Mouse (Mus musculus) liver, embryonic 15.5 days (tissue): ENCODE measurements at regions not wholly inside any gene's neighbourhood (a gene's known extent, or its start where the extent isn't known, plus 50 kb on each side); places are given as distances from the start of the nearest gene placed in this dataset.

Source experiments
- ATAC-seq: fragments of 200-750 bp; cut with Nextera tagmentation; 2 replicates; pipeline ENCODE4 v1.8.0; 2017; ENCODE audit warnings: moderate number of reproducible peaks, mild to moderate bottlenecking, moderate library complexity; ENCODE audit not compliant: insufficient read depth
- H3K27ac ChIP-seq: fragments of 300-500 bp; sonication (generic); replicated peaks from 2 replicates; pipeline ENCODE4 v1.5.1; 2015; ENCODE audit warnings: mild to moderate bottlenecking, inconsistent platforms
- H3K27me3 ChIP-seq: fragments of 300-500 bp; sonication (generic); 2 replicates; pipeline ENCODE4 v1.6.1; 2015; ENCODE audit warnings: mild to moderate bottlenecking, inconsistent platforms
- H3K36me3 ChIP-seq: fragments of 300-500 bp; sonication (generic); replicated peaks from 2 replicates; pipeline ENCODE4 v1.6.1; 2015; ENCODE audit warnings: moderate library complexity, mild to moderate bottlenecking, inconsistent platforms
- H3K4me1 ChIP-seq: fragments of 300-500 bp; sonication (generic); replicated peaks from 2 replicates; pipeline ENCODE4 v1.6.1; 2015; ENCODE audit warnings: inconsistent platforms
- H3K4me2 ChIP-seq: fragments of 300-500 bp; sonication (generic); 2 replicates; pipeline ENCODE4 v1.6.1; 2015; ENCODE audit warnings: moderate library complexity, mild to moderate bottlenecking, inconsistent platforms
- H3K4me3 ChIP-seq: fragments of 300-500 bp; sonication (generic); replicated peaks from 2 replicates; pipeline ENCODE4 v1.5.1; 2015; ENCODE audit warnings: mild to moderate bottlenecking, inconsistent platforms
- H3K9ac ChIP-seq: fragments of 300-500 bp; sonication (generic); 2 replicates; pipeline ENCODE4 v1.6.1; 2015; ENCODE audit warnings: moderate library complexity, mild to moderate bottlenecking, inconsistent platforms
- H3K9me3 ChIP-seq: fragments of 300-500 bp; sonication (generic); replicated peaks from 2 replicates; pipeline ENCODE4 v1.6.1; 2016; ENCODE audit warnings: inconsistent platforms
- WGBS: fragments of 180-500 bp; shearing (Covaris S2); methylation state at CpG from one replicate; pipeline ENCODE4 v1.1.7; 2015; ENCODE audit warnings: mixed read lengths; ENCODE audit not compliant: insufficient replicate concordance; 5-methylcytosine and 5-hydroxymethylcytosine counted together

GRCm38 (mm10) chr5:54258087-54258733 lies 259.9 kb downstream of the Stim2 start:
- Histone ChIP-seq H3K4me1 (no peaks in the 10 kb centered on the region), H3K4me2 (no peak overlapping the region), H3K4me3 (no peak overlapping the region), H3K36me3 (no peaks in the 10 kb centered on the region), H3K9me3 (no peaks in the 10 kb centered on the region), H3K27ac (no peak overlapping the region), H3K27me3 (no peaks in the 10 kb centered on the region), H3K9ac (no peak overlapping the region)
- no peak for ATAC-seq
- 7% methylated on average over 1 of the region's 1 CpGs for WGBS

GRCm38 (mm10) chr5:54264867-54265434 lies 266.7 kb downstream of the Stim2 start:
- Histone ChIP-seq H3K9me3 (no peaks in the 10 kb centered on the region), H3K9ac (no peak overlapping the region), H3K4me1 (no peaks in the 10 kb centered on the region), H3K4me2 (no peak overlapping the region), H3K4me3 (no peak overlapping the region), H3K36me3 (no peaks in the 10 kb centered on the region), H3K27me3 (no peaks in the 10 kb centered on the region), H3K27ac (no peak overlapping the region)
- WGBS: 57% methylated on average over 9 of the region's 9 CpGs
- ATAC-seq: no peak

GRCm38 (mm10) chr5:54267905-54268590 lies 269.7 kb downstream of the Stim2 start:
- H3K36me3 ChIP-seq: no peaks in the 10 kb centered on the region
- ATAC-seq: no peak
- H3K4me2 ChIP-seq: no peak overlapping the region
- no peak overlapping the region for H3K9ac ChIP-seq
- H3K4me3 ChIP-seq: no peak overlapping the region
- H3K27me3 ChIP-seq: no peaks in the 10 kb centered on the region
- no peak overlapping the region for H3K27ac ChIP-seq
- 60% methylated on average over 10 of the region's 10 CpGs for WGBS
- no peaks in the 10 kb centered on the region for H3K9me3 ChIP-seq
- no peaks in the 10 kb centered on the region for H3K4me1 ChIP-seq

GRCm38 (mm10) chr5:54279357-54279756 lies 281.1 kb downstream of the Stim2 start:
- Histone ChIP-seq H3K4me3 (no peak overlapping the region), H3K9me3 (no peaks in the 10 kb centered on the region), H3K27ac (no peak overlapping the region), H3K9ac (no peak overlapping the region), H3K36me3 (no peaks in the 10 kb centered on the region), H3K4me1 (no peaks in the 10 kb centered on the region), H3K4me2 (no peak overlapping the region), H3K27me3 (no peaks in the 10 kb centered on the region)
- no peak for ATAC-seq
- 63% methylated on average over 8 of the region's 8 CpGs for WGBS

- Histone ChIP-seq H3K9ac (no peak overlapping the region), H3K9me3 (no peaks in the 10 kb centered on the region), H3K36me3 (no peaks in the 10 kb centered on the region), H3K27ac (no peak overlapping the region), H3K4me3 (no peak overlapping the region), H3K4me1 (no peaks in the 10 kb centered on the region), H3K27me3 (no peaks in the 10 kb centered on the region), H3K4me2 (no peak overlapping the region)
- no peak for ATAC-seq
- WGBS: 36% methylated on average over 4 of the region's 4 CpGs
Observed at GRCm38 (mm10) chr5:54280670-54281069, 282.4 kb downstream of the Stim2 start.

- ATAC-seq: no peak
- Histone ChIP-seq H3K9ac (no peak overlapping the region), H3K4me1 (no peaks in the 10 kb centered on the region), H3K27ac (no peak overlapping the region), H3K27me3 (no peaks in the 10 kb centered on the region), H3K36me3 (no peaks in the 10 kb centered on the region), H3K9me3 (no peaks in the 10 kb centered on the region), H3K4me3 (no peak overlapping the region), H3K4me2 (no peak overlapping the region)
- WGBS: 47% methylated on average over 4 of the region's 4 CpGs
Observed at GRCm38 (mm10) chr5:54281121-54281520, 282.8 kb downstream of the Stim2 start.

- ATAC-seq: no peak
- no peaks in the 10 kb centered on the region for H3K27me3 ChIP-seq
- WGBS: 45% methylated on average over 12 of the region's 12 CpGs
- H3K4me2 ChIP-seq: no peak overlapping the region
- H3K27ac ChIP-seq: no peak overlapping the region
- H3K4me1 ChIP-seq: no peaks in the 10 kb centered on the region
- H3K9me3 ChIP-seq: no peaks in the 10 kb centered on the region
- no peaks in the 10 kb centered on the region for H3K36me3 ChIP-seq
- no peak overlapping the region for H3K4me3 ChIP-seq
- H3K9ac ChIP-seq: no peak overlapping the region
Observed at GRCm38 (mm10) chr5:54290372-54291080, 292.2 kb downstream of the Stim2 start.

GRCm38 (mm10) chr5:54291940-54292339 lies 293.6 kb downstream of the Stim2 start:
- Histone ChIP-seq H3K27ac (no peak overlapping the region), H3K27me3 (no peaks in the 10 kb centered on the region), H3K4me3 (no peak overlapping the region), H3K9me3 (no peaks in the 10 kb centered on the region), H3K36me3 (no peaks in the 10 kb centered on the region), H3K4me1 (no peaks in the 10 kb centered on the region), H3K4me2 (no peak overlapping the region), H3K9ac (no peak overlapping the region)
- ATAC-seq: no peak
- 54% methylated on average over 5 of the region's 5 CpGs for WGBS

GRCm38 (mm10) chr5:54313660-54314279 lies 315.5 kb downstream of the Stim2 start:
- no peak for ATAC-seq
- no peaks in the 10 kb centered on the region for H3K9me3 ChIP-seq
- no peak overlapping the region for H3K4me3 ChIP-seq
- H3K4me1 ChIP-seq: no peaks in the 10 kb centered on the region
- H3K27me3 ChIP-seq: no peaks in the 10 kb centered on the region
- no peak overlapping the region for H3K4me2 ChIP-seq
- no peaks in the 10 kb centered on the region for H3K36me3 ChIP-seq
- H3K27ac ChIP-seq: no peak overlapping the region
- WGBS: 65% methylated on average over 8 of the region's 8 CpGs
- no peak overlapping the region for H3K9ac ChIP-seq

- Histone ChIP-seq H3K4me2 (no peak overlapping the region), H3K36me3 (no peaks in the 10 kb centered on the region), H3K4me1 (no peaks in the 10 kb centered on the region), H3K27me3 (no peaks in the 10 kb centered on the region), H3K4me3 (no peak overlapping the region), H3K9ac (no peak overlapping the region), H3K9me3 (no peaks in the 10 kb centered on the region), H3K27ac (no peak overlapping the region)
- WGBS: 60% methylated on average over 2 of the region's 2 CpGs
- ATAC-seq: no peak
Observed at GRCm38 (mm10) chr5:54330415-54330814, 332.1 kb downstream of the Stim2 start.

- no peak for ATAC-seq
- no peaks in the 10 kb centered on the region for H3K27me3 ChIP-seq
- H3K4me1 ChIP-seq: no peaks in the 10 kb centered on the region
- no peak overlapping the region for H3K27ac ChIP-seq
- H3K4me2 ChIP-seq: no peak overlapping the region
- no peaks in the 10 kb centered on the region for H3K36me3 ChIP-seq
- no peak overlapping the region for H3K4me3 ChIP-seq
- WGBS: 71% methylated on average over 6 of the region's 6 CpGs
- H3K9me3 ChIP-seq: no peaks in the 10 kb centered on the region
- no peak overlapping the region for H3K9ac ChIP-seq
Observed at GRCm38 (mm10) chr5:54342976-54343375, 344.7 kb downstream of the Stim2 start.
